Mouse (Mus musculus): ENCODE data around the gene Il17f.
"Not testable (repeated sequence)": the region's sequence is repeated elsewhere in the genome, so short reads cannot be mapped to it uniquely, and the experiment has no call there.

The Il17f gene

DNA sequence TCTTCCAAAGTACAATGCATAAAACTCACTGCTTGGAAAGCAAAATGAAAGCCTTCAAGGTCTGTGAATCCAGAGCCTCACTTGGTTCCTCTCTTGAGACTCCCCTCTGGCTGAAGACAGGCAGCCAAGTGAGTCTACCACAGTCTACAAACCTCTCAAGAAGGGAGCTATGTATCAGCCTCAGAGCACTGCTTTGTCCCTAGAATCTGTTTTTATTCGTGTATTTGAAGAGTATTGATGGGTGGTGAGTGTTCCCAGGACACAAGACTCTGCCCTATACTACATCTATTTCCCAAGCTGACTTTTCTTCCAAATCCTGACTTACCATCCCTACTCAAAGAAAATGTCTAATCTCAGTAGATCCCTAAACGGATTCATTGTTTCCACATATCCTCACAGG, 12.1 kb downstream of the Il17f start:
- DNase-seq (ENCODE audit: low read depth) = no peak

- not testable (repeated sequence) for DNase-seq (ENCODE audit: low read depth)
Observed at GRCm38 (mm10) chr1:20774026-20774730, 16.2 kb downstream of the Il17f start.

DNA sequence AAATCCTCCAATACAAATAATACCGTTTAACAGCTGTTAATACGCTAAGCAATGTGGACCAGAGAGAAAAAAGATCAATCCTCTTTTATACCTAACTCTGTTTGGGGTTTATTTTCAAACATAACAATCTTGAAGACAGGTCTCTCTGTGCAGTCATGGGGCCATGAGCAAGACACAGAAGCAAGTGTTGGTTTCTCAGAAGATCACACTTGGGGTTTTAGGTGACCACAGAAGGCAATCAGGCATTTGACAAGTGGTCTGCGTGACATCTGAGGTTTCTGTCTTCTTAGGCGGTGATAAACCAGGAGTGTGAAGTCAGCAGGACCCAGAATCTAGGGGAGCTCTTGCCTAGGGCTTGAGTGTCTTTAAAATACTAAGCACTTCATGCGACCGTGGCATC, 23.9 kb downstream of the Il17f start:
- DNase-seq (ENCODE audit: low read depth) = no peak

DNA sequence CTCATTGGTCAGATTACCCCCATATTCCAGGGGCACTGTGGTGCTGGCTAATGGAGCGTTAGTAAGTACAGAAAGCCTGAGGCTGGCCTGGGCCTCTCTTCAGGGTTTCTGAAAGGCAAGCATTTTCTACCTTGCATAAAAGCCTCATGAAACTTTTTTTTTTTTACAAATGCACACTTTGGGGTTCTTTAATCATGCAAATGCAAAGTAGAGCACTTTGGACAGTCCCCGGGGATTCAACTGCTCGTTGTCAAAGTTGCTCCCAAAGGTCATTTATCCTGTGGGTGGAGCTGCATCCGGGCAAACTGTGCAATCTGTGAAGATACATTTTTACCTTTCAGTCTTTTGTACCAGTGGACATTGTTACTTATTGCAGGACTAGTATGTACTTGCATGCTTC, 29.0 kb downstream of the Il17f start:
- no peak for DNase-seq (ENCODE audit: low read depth)

DNA sequence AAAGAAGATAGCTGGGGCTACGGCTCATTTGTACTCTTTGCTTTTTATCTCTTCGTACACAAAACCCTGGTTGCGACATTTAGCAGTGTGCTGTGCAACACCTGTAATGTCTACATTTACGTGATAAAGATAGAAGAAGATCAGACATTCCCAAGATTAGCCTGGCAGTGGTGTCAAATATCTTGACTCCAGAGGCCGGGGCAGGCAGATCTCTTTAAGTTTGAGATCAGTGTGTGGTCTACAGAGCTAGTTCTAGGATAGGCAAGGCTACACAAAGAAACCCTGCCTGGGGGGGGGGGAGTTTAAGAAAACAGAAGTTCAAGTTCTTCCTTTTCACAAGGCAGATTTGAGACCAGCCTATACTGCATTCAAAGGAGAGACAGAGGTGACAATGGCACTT, 30.1 kb downstream of the Il17f start:
- DNase-seq (ENCODE audit: low read depth) = no peak

- no peak for DNase-seq (ENCODE audit: low read depth)
Observed at GRCm38 (mm10) chr1:20759799-20760198, 30.6 kb downstream of the Il17f start.

DNA sequence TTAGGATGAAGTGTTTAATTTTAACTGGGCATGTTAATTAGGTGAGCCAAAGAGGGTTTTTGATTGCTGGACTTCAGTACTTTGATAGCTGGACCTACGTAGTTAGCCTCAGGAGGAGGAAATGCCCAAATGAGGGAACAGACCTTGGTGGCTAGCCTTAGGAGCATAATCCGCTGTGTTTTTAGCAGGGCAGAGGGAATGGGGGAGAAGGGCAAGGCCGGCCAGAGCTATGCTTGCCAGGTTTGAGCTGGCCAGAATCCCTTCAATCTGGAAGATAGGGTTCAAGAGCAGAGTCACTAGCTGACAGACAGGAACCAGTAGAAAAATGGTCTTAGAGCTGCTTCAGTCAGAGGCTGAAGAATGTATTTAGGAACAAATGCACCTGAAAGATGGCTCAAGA, 32.8 kb downstream of the Il17f start:
- DNase-seq (ENCODE audit: low read depth) = no peak

GRCm38 (mm10) chr1:20754439-20754838, 36.0 kb downstream of the Il17f start:
- DNase-seq (ENCODE audit: low read depth) = peak; percentile 89

- DNase-seq (ENCODE audit: low read depth) = no peak
Observed at GRCm38 (mm10) chr1:20740496-20740998, 49.9 kb downstream of the Il17f start.

DNA sequence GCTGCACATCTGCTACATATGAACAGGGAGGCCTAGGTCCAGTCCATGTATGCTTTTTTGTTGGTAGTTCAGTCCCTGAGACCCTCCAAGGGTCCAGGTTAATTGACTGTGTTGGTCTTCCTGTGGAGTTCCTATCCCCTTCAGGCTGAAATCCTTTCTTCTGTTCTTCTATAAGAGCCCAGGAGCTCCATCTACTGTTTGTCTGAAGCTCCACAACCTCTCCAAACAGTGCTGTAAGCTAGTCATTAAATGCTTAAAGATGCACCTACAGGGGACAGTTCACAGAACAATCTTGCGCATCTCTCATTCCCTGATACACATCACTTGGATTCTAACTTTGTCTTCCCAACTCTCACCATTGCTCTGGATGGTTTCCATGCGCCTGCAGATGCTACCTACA, 51.9 kb downstream of the Il17f start:
- peak; percentile 42 for DNase-seq (ENCODE audit: low read depth)

GRCm38 (mm10) chr1:20736572-20736971, 53.8 kb downstream of the Il17f start:
- DNase-seq (ENCODE audit: low read depth) = no peak

DNA sequence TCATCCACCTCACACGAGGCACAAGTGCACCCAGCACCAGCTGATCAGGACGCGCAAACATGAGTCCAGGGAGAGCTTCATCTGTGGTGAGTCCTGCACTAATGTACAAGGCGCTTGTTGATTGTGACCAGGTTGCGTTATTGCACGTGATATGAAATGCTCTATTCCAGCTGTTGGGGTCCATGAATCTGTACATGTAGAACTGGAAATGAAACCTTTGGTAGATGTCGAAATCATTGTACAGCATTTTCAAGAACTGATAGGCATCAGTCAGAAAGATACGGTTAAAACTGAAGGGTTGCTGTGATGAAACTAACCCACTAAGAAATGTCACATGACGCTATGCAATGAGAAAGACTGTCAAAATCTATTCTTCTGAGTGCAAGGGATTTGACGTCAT, 59.5 kb downstream of the Il17f start, which contains the start of gene Il17a:
Il17a (plus strand) TSS at position 3 of the 400 bp plus-strand sequence.
- peak; percentile 24 for DNase-seq (ENCODE audit: low read depth)
